Mouse (Mus musculus) heart, postnatal 25 days (tissue): ENCODE data around the gene Cphx1. TPM values are rescaled to one million over a fixed set of nuclear protein-coding genes. Genes with fewer than 3 reads are reported as not detected.

Experiments
- total RNA-seq, 2 experiments: library from RNA; stranded (reverse); gene quantifications; 2 replicates each; pipeline ENCODE4 v1.2.3; 2021

Cphx1 gene
- total RNA-seq, 2 experiments from 2014 or later = not detected

Other genes starting within 250 kb of the Cphx1 start
- gene Ppif, start 244.2 kb upstream of the Cphx1 start, total RNA-seq = 100 to 1,000 TPM; 277 to 296 TPM
- gene Zcchc24, start 169.3 kb upstream of the Cphx1 start, total RNA-seq = 10 to 100 TPM; 33.3 to 35.7 TPM
- gene Anxa11, start 96.1 kb upstream of the Cphx1 start, total RNA-seq = 10 to 100 TPM; 72.3 to 80.0 TPM
- gene Plac9a, start 35.2 kb upstream of the Cphx1 start, total RNA-seq = 1 to 10 TPM; 3.0 to 3.6 TPM
- 1 to 10 TPM in 1 of 2 experiments, under 1 TPM in 1; 0.96 to 1.1 TPM for gene Tmem254a, start 10.6 kb upstream of the Cphx1 start, total RNA-seq
- gene Duxbl1, start 40.3 kb downstream of the Cphx1 start, total RNA-seq = not detected
- gene Gm9780, start 104.4 kb downstream of the Cphx1 start, total RNA-seq = 10 to 100 TPM; 21.3 to 30.8 TPM
- 1 to 10 TPM; 6.8 to 7.0 TPM for gene Tmem254c, start 129.1 kb downstream of the Cphx1 start, total RNA-seq
- not detected for gene Cphx2, start 143.2 kb downstream of the Cphx1 start, total RNA-seq
- gene Cphx3, start 144.0 kb downstream of the Cphx1 start, total RNA-seq = not detected
- gene Duxbl2, start 180.0 kb downstream of the Cphx1 start, total RNA-seq = not detected
- 10 to 100 TPM; 44.6 to 46.8 TPM for gene Plac9b, start 244.2 kb downstream of the Cphx1 start, total RNA-seq